Mouse (Mus musculus): ENCODE measurements at regions not wholly inside any gene's neighbourhood (a gene's known extent, or its start where the extent isn't known, plus 50 kb on each side); places are given as distances from the start of the nearest gene placed in this dataset.

DNA sequence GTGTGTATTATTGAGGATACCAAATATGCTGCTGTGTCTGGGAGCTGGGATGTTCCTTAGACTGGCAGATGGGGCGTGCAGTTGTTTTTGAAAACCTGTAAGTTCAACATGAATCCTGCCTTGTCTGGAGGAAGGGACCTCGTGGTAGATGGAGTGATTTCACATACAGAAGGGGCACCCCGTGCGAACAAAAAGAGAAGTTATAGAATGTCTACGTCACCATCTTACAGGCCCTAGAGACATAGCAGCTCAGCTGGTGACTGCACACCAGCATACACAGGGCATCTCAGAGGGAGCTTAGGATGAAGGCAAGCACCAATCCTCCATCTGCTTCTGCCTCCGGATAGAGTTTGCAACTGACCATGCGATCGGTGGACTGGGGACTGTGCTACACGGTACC lies 58.2 kb upstream of the Ddr1 start:
- TF ChIP-seq POLR2A (IDR thresholded peaks at IDR 0.05; ENCODE audit: insufficient read length, low read depth) (no peak), CEBPB (IDR thresholded peaks at IDR 0.05; ENCODE audit: insufficient read depth, poor library complexity, severe bottlenecking) (no peak), MAX (IDR thresholded peaks at IDR 0.05; ENCODE audit: low read depth) (no peak), TCF12 (IDR thresholded peaks at IDR 0.05; ENCODE audit: insufficient read depth, poor library complexity, severe bottlenecking) (no peak), POLR2AphosphoS2 (IDR thresholded peaks at IDR 0.05; ENCODE audit: insufficient read length, low read depth) (no peak), MYOD1 (IDR thresholded peaks at IDR 0.05; ENCODE audit: control insufficient read depth in 1 of 3, insufficient read length in 2 of 3, low read depth in 2 of 3) (no peak), REST (IDR thresholded peaks at IDR 0.05; ENCODE audit: insufficient read depth, insufficient read length) (no peak), E2F4 (IDR thresholded peaks at IDR 0.05; ENCODE audit: insufficient read depth) (no peak), USF1 (IDR thresholded peaks at IDR 0.05; ENCODE audit: low read depth) (no peak), MYOG (IDR thresholded peaks at IDR 0.05; ENCODE audit: control insufficient read depth in 1 of 3, insufficient read depth in 1 of 3, insufficient read length in 2 of 3, low read depth in 2 of 3) (no peak)

All from myocyte (in vitro differentiated cells).